Mouse (Mus musculus): ENCODE results near the gene Atp6v1e1. TPM values are rescaled to one million over a fixed set of nuclear protein-coding genes. Genes with fewer than 3 reads are reported as not detected.

Atp6v1e1 gene
- polyA plus RNA-seq, 1 experiment from 2014 or later = 320 TPM

DNA sequence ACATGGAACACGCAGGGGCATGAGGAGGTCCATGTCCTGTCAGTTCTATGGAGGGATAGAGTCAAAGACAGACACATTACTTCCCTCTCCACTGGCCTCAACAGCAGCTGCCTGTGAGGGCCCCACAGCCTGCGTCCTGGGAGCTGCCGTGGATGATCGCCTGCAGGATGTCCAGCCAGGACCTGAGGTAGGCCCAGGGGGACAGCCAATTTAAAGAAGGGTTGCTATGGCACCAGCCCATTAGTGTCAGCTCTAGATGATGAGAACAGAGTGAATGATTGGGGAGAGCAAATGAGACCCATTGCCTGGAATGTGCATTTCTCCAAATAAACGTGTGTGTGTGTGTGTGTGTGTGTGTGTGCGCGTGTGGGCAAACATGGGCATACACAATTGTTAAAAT lies 38.2 kb downstream of the Atp6v1e1 start:
- Histone ChIP-seq H3K27ac (no peak overlapping the region), H3K27me3 (ENCODE audit: insufficient read depth, low read length) (no peaks in the 10 kb centered on the region), H3K9ac (ENCODE audit: low read depth, low read length) (no peak overlapping the region), H3K4me1 (replicated peaks; ENCODE audit: insufficient read depth, low read length) (no peaks in the 10 kb centered on the region), H3K4me3 (replicated peaks; ENCODE audit: low read depth, low read length) (no peak overlapping the region), H3K4me2 (ENCODE audit: low read length) (no peak overlapping the region), H3K36me3 (ENCODE audit: insufficient read depth, low read length) (no peaks in the 10 kb centered on the region), H3K9me3 (replicated peaks; ENCODE audit: low read length) (no peaks in the 10 kb centered on the region)
- TF ChIP-seq CTCF (IDR thresholded peaks at IDR 0.05; ENCODE audit: low read depth) = no peak
- ATAC-seq (replicated peaks; ENCODE audit: low FRiP score, low read depth) = no peak
- 59% methylated on average over 7 of the region's 7 CpGs for WGBS
- DNase-seq (ENCODE audit: low spot score) = no peak

DNA sequence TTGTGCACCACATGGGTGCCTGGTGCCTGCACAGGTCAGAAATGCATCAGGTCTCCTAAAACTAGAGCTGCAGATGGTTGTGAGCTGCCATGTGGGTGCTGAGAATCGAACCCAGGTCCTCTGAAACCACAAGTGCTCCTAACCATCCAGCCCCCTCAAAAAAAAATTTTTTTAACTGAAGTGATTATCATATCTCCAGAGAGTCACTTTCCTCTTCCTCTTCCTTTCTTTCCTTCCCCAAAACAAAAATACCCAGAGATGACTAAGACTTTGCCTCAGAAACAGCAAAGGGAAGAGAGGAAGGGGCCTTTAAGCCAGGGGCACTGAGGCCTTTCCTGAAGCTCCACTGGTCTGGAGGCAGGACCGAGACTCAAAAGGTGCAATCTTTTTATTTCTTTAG lies 39.6 kb downstream of the Atp6v1e1 start:
- Histone ChIP-seq H3K4me1 (replicated peaks; ENCODE audit: insufficient read depth, low read length) (no peaks in the 10 kb centered on the region), H3K4me3 (replicated peaks; ENCODE audit: low read depth, low read length) (no peak overlapping the region), H3K27me3 (ENCODE audit: insufficient read depth, low read length) (no peaks in the 10 kb centered on the region), H3K9ac (ENCODE audit: low read depth, low read length) (no peak overlapping the region), H3K4me2 (ENCODE audit: low read length) (no peak overlapping the region), H3K36me3 (ENCODE audit: insufficient read depth, low read length) (no peaks in the 10 kb centered on the region), H3K9me3 (replicated peaks; ENCODE audit: low read length) (no peaks in the 10 kb centered on the region), H3K27ac (no peak overlapping the region)
- WGBS = 82% methylated on average over 2 of the region's 2 CpGs
- no peak for TF ChIP-seq CTCF (IDR thresholded peaks at IDR 0.05; ENCODE audit: low read depth)
- ATAC-seq (replicated peaks; ENCODE audit: low FRiP score, low read depth) = no peak
- no peak for DNase-seq (ENCODE audit: low spot score)

DNA sequence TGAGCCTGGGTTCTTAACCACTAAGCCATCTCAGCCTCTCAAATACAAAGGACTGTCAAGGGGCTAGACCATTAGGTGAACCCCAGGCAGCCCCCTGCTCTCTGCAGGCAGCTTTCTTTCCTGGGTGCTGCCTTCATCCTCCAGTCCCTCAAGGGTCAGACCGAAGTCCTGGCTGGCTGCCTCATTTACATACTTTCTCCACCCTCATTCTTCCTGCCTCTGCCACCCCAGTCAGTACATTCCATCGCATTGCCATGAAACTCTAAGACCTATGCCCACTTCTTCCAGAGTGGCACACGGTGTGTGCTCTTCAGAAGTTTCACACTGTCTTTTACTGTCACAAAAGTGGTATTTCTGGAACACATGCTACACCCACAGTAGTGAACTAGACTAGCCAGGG lies 44.4 kb downstream of the Atp6v1e1 start:
- no peak for DNase-seq (ENCODE audit: low spot score)
- WGBS = 38% methylated on average over 3 of the region's 3 CpGs

DNA sequence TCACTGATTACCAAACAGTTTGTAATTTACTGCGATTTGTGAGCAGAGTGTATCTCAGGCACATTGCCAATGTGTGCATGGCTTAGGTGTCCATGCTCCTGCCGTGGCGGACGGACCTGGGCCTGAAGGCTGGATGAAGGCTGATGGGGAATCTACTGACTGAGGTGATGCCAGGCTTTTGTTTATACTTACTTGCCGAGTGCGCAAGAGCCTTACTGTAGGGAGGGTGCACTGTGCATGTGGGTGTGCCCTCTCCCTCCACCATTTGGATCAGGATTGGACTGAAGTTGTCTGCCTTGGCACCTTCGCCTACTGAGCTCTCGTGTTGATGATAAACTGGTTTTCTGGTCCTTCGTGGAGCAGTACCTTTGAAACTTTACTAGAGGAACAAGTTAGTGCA lies 45.1 kb downstream of the Atp6v1e1 start:
- WGBS = 69% methylated on average over 9 of the region's 9 CpGs
- no peaks in the 10 kb centered on the region for H3K4me1 ChIP-seq (replicated peaks; ENCODE audit: insufficient read depth, low read length)
- H3K36me3 ChIP-seq (ENCODE audit: insufficient read depth, low read length) = no peaks in the 10 kb centered on the region
- H3K27me3 ChIP-seq (ENCODE audit: insufficient read depth, low read length) = no peaks in the 10 kb centered on the region
- DNase-seq (ENCODE audit: low spot score) = no peak
- H3K9me3 ChIP-seq (replicated peaks; ENCODE audit: low read length) = no peaks in the 10 kb centered on the region
- H3K9ac ChIP-seq (ENCODE audit: low read depth, low read length) = no peak overlapping the region
- no peak overlapping the region for H3K27ac ChIP-seq
- TF ChIP-seq CTCF (IDR thresholded peaks at IDR 0.05; ENCODE audit: low read depth) = no peak
- no peak overlapping the region for H3K4me3 ChIP-seq (replicated peaks; ENCODE audit: low read depth, low read length)
- no peak for ATAC-seq (replicated peaks; ENCODE audit: low FRiP score, low read depth)
- no peak overlapping the region for H3K4me2 ChIP-seq (ENCODE audit: low read length)

More for the DNA sequence above, 44.4 kb downstream of the Atp6v1e1 start:
- no peak for ATAC-seq (replicated peaks; ENCODE audit: low FRiP score, low read depth)
- no peak for TF ChIP-seq CTCF (IDR thresholded peaks at IDR 0.05; ENCODE audit: low read depth)
- Histone ChIP-seq H3K9me3 (replicated peaks; ENCODE audit: low read length) (no peaks in the 10 kb centered on the region), H3K4me1 (replicated peaks; ENCODE audit: insufficient read depth, low read length) (no peaks in the 10 kb centered on the region), H3K4me2 (ENCODE audit: low read length) (no peak overlapping the region), H3K9ac (ENCODE audit: low read depth, low read length) (no peak overlapping the region), H3K27me3 (ENCODE audit: insufficient read depth, low read length) (no peaks in the 10 kb centered on the region), H3K4me3 (replicated peaks; ENCODE audit: low read depth, low read length) (no peak overlapping the region), H3K36me3 (ENCODE audit: insufficient read depth, low read length) (no peaks in the 10 kb centered on the region), H3K27ac (no peak overlapping the region)

GRCm38 (mm10) chr6:120776286-120776685 lies 46.3 kb downstream of the Atp6v1e1 start:
- Histone ChIP-seq H3K4me1 (replicated peaks; ENCODE audit: insufficient read depth, low read length) (no peaks in the 10 kb centered on the region), H3K27ac (no peak overlapping the region), H3K4me2 (ENCODE audit: low read length) (no peak overlapping the region), H3K27me3 (ENCODE audit: insufficient read depth, low read length) (no peaks in the 10 kb centered on the region), H3K36me3 (ENCODE audit: insufficient read depth, low read length) (no peaks in the 10 kb centered on the region), H3K9me3 (replicated peaks; ENCODE audit: low read length) (no peaks in the 10 kb centered on the region), H3K9ac (ENCODE audit: low read depth, low read length) (no peak overlapping the region), H3K4me3 (replicated peaks; ENCODE audit: low read depth, low read length) (no peak overlapping the region)
- no peak for ATAC-seq (replicated peaks; ENCODE audit: low FRiP score, low read depth)
- no peak for DNase-seq (ENCODE audit: low spot score)
- TF ChIP-seq CTCF (IDR thresholded peaks at IDR 0.05; ENCODE audit: low read depth) = no peak
- 88% methylated on average over 3 of the region's 3 CpGs for WGBS

GRCm38 (mm10) chr6:120773763-120774162 lies 48.8 kb downstream of the Atp6v1e1 start:
- no peak for TF ChIP-seq CTCF (IDR thresholded peaks at IDR 0.05; ENCODE audit: low read depth)
- H3K36me3 ChIP-seq (ENCODE audit: insufficient read depth, low read length) = no peaks in the 10 kb centered on the region
- H3K4me1 ChIP-seq (replicated peaks; ENCODE audit: insufficient read depth, low read length) = no peaks in the 10 kb centered on the region
- H3K4me2 ChIP-seq (ENCODE audit: low read length) = no peak overlapping the region
- WGBS = 83% methylated on average over 6 of the region's 6 CpGs
- H3K27me3 ChIP-seq (ENCODE audit: insufficient read depth, low read length) = no peaks in the 10 kb centered on the region
- no peak overlapping the region for H3K9ac ChIP-seq (ENCODE audit: low read depth, low read length)
- no peak for ATAC-seq (replicated peaks; ENCODE audit: low FRiP score, low read depth)
- DNase-seq (ENCODE audit: low spot score) = no peak
- H3K9me3 ChIP-seq (replicated peaks; ENCODE audit: low read length) = no peaks in the 10 kb centered on the region
- no peak overlapping the region for H3K27ac ChIP-seq
- H3K4me3 ChIP-seq (replicated peaks; ENCODE audit: low read depth, low read length) = no peak overlapping the region

GRCm38 (mm10) chr6:120773149-120773628 lies 49.4 kb downstream of the Atp6v1e1 start, which contains the start of gene Slc25a18:
Slc25a18 (plus strand) TSS chr6:120773578.
- Histone ChIP-seq H3K27ac (no peak within 1 kb of the TSS), H3K4me3 (replicated peaks; ENCODE audit: low read depth, low read length) (no peak within 1 kb of the TSS), H3K4me2 (ENCODE audit: low read length) (no peak within 1 kb of the TSS), H3K36me3 (ENCODE audit: insufficient read depth, low read length) (no peaks in the 10 kb centered on the region), H3K9me3 (replicated peaks; ENCODE audit: low read length) (no peaks in the 10 kb centered on the region), H3K27me3 (ENCODE audit: insufficient read depth, low read length) (no peaks in the 10 kb centered on the region), H3K4me1 (replicated peaks; ENCODE audit: insufficient read depth, low read length) (no peaks in the 10 kb centered on the region), H3K9ac (ENCODE audit: low read depth, low read length) (no peak within 1 kb of the TSS)
- WGBS = 41% methylated on average over 5 of the region's 5 CpGs
- ATAC-seq (replicated peaks; ENCODE audit: low FRiP score, low read depth) = no peak
- no peak for DNase-seq (ENCODE audit: low spot score)
- no peak for TF ChIP-seq CTCF (IDR thresholded peaks at IDR 0.05; ENCODE audit: low read depth)

Measured in kidney, postnatal 0 days (tissue).